Mouse (Mus musculus): ENCODE measurements around the gene Polr3g.
"Not testable (repeated sequence)": the region's sequence is repeated elsewhere in the genome, so short reads cannot be mapped to it uniquely, and the experiment has no call there.

Polr3g gene

DNA sequence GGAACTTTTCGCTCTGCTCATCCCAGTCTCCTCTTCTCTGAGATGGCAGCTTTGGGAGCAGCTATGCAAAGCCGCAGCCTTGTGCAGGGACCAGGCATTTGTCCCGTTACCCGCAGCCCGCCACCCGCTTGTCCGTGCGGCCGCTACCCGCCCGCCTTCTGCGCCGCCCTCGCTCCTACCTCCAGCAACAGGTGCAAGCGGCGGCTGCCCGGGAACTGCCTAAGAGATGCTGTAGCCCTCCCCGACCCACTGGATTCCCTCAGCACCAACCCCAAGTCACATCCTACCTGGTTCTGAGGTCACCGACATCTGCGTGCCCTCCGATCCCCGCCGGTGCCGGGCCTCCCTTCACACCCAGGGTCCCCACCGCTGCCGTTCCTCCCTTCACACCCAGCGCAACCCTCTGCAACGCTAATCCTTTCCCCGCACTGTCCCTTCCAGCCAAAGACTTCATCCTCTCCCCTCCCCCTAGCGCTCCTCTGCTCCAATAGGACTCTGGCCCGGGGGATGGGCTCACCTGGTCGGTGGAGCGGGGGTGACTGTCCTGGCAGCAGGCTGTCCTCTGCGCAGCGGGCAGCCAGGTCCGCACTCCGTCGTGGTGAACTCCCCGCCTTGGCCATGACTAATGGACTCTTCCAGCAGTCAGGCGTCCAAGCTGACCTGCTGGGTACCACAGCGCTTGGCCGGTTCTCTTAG is 77.9 kb downstream of the Polr3g start, which contains the start of gene Adgrv1:
TSS of gene Adgrv1 (minus strand) at position 435 of the 696 bp plus-strand sequence.
- no peak for DNase-seq (ENCODE audit: low read depth, low spot score)

GRCm38 (mm10) chr13:81630566-81630965 is 80.2 kb downstream of the Polr3g start:
- DNase-seq (ENCODE audit: low read depth, low spot score) = no peak

- no peak for DNase-seq (ENCODE audit: low read depth, low spot score)
Measured at GRCm38 (mm10) chr13:81629395-81629794, 81.4 kb downstream of the Polr3g start.

- DNase-seq (ENCODE audit: low read depth, low spot score) = no peak
Measured at GRCm38 (mm10) chr13:81628631-81629190, 82.1 kb downstream of the Polr3g start.

- not testable (repeated sequence) for DNase-seq (ENCODE audit: low read depth, low spot score)
Measured at GRCm38 (mm10) chr13:81627861-81628260, 83.0 kb downstream of the Polr3g start.
